Mouse (Mus musculus) liver, embryonic 11.5 days (tissue): ENCODE results near the gene Ppt1. TPM values are rescaled to one million over a fixed set of nuclear protein-coding genes. Genes with fewer than 3 reads are reported as not detected.

Experiments used
- ATAC-seq: fragments of 200-750 bp; cut with Nextera tagmentation; replicated peaks from 2 replicates; pipeline ENCODE4 v1.8.0; 2017; ENCODE audit warnings: moderate number of reproducible peaks, mild to moderate bottlenecking, moderate TSS enrichment, moderate library complexity; ENCODE audit not compliant: low FRiP score
- DNase-seq: peaks from one replicate; pipeline ENCODE4 v3.0.0-alpha.2; 2017; ENCODE audit warnings: low spot score
- H3K27ac ChIP-seq: fragments of 300-500 bp; sonication (generic); 2 replicates; pipeline ENCODE4 v1.5.1; 2014; ENCODE audit warnings: mild to moderate bottlenecking, low read depth, low read length, control low read depth
- H3K27me3 ChIP-seq: fragments of 300-500 bp; sonication (generic); replicated peaks from 2 replicates; pipeline ENCODE4 v1.6.1; 2014; ENCODE audit warnings: low read length, mixed read lengths; ENCODE audit not compliant: control insufficient read depth, insufficient read depth
- H3K36me3 ChIP-seq: fragments of 300-500 bp; sonication (generic); 2 replicates; pipeline ENCODE4 v1.6.1; 2014; ENCODE audit warnings: mild to moderate bottlenecking, low read length, moderate library complexity, mixed read lengths; ENCODE audit not compliant: control insufficient read depth, insufficient read depth
- H3K4me1 ChIP-seq: fragments of 300-500 bp; sonication (generic); replicated peaks from 2 replicates; pipeline ENCODE4 v1.6.1; 2014; ENCODE audit warnings: low read length, mixed read lengths; ENCODE audit not compliant: control insufficient read depth, insufficient read depth
- H3K4me2 ChIP-seq: fragments of 300-500 bp; sonication (generic); 2 replicates; pipeline ENCODE4 v1.6.1; 2014; ENCODE audit warnings: mild to moderate bottlenecking, control low read depth, moderate library complexity
- H3K4me3 ChIP-seq: fragments of 300-500 bp; sonication (generic); 2 replicates; pipeline ENCODE4 v1.5.1; 2014; ENCODE audit warnings: low read depth, low read length, control low read depth
- H3K9ac ChIP-seq: fragments of 300-500 bp; sonication (generic); 2 replicates; pipeline ENCODE4 v1.6.1; 2014; ENCODE audit warnings: low read depth, low read length, control low read depth
- H3K9me3 ChIP-seq: fragments of 300-500 bp; sonication (generic); 2 replicates; pipeline ENCODE4 v1.6.1; 2016; ENCODE audit warnings: low read length, inconsistent platforms, mixed read lengths; ENCODE audit not compliant: control insufficient read depth
- WGBS: fragments of 180-500 bp; shearing (Covaris S2); extraction: QIAGEN DNeasy Blood & Tissue Kit; methylation state at CpG from one replicate; pipeline ENCODE4 v1.1.7; 2014; 5-methylcytosine and 5-hydroxymethylcytosine counted together
- polyA plus RNA-seq: library from polyadenylated mRNA; unstranded; fragments of >200 nt; fragmentation: Nextera tagmentation; extraction: Ambion mirVana; gene quantifications from 2 replicates; pipeline ENCODE4 v1.2.1, GENCODE M21; 2014

Gene Ppt1
- polyA plus RNA-seq, 1 experiment from 2014 or later: 44.5 TPM

- no peaks in the 10 kb centered on the region for H3K36me3 ChIP-seq
- DNase-seq: no peak
- H3K4me3 ChIP-seq: no peak overlapping the region
- no peak overlapping the region for H3K9ac ChIP-seq
- H3K27me3 ChIP-seq: no peaks in the 10 kb centered on the region
- no peak for ATAC-seq
- WGBS: 84% methylated on average over 10 of the region's 10 CpGs
- H3K27ac ChIP-seq: no peak overlapping the region
- no peaks in the 10 kb centered on the region for H3K4me1 ChIP-seq
- no peak overlapping the region for H3K4me2 ChIP-seq
- H3K9me3 ChIP-seq: no peaks in the 10 kb centered on the region
Measured at GRCm38 (mm10) chr4:122905359-122905758, 69.3 kb downstream of the Ppt1 start.

Other genes starting within 250 kb of the Ppt1 start
- not detected in 2 replicates for gene 9530002B09Rik, start 147.0 kb upstream of the Ppt1 start, polyA plus RNA-seq
- 52.2 and 56.5 TPM in 2 replicates for gene Cap1, start 49.8 kb downstream of the Ppt1 start, polyA plus RNA-seq
- gene Mfsd2a, start 124.9 kb downstream of the Ppt1 start, polyA plus RNA-seq: 0.64 and 0.68 TPM in 2 replicates
- 3.1 and 4.0 TPM in 2 replicates for gene Mycl, start 159.4 kb downstream of the Ppt1 start, polyA plus RNA-seq
- 17.2 and 17.5 TPM in 2 replicates for gene Trit1, start 180.4 kb downstream of the Ppt1 start, polyA plus RNA-seq